Mouse (Mus musculus) spleen, adult 2 months (tissue): ENCODE results near the gene Thada.

Experiments
- CTCF ChIP-seq: fragments of 200-500 bp; IDR thresholded peaks from 2 replicates; pipeline ENCODE4 v1.5.1; 2011; ENCODE audit warnings: mild to moderate bottlenecking, inconsistent platforms; ENCODE audit not compliant: insufficient read depth, insufficient read length, insufficient replicate concordance; ENCODE audit errors: extremely low read depth
- POLR2A ChIP-seq: fragments of 200-500 bp; IDR thresholded peaks from 2 replicates; pipeline ENCODE4 v1.6.1; 2011; ENCODE audit warnings: low read depth, low read length, inconsistent platforms

GRCm38 (mm10) chr17:84329906-84330470, 136.0 kb downstream of the Thada start:
- TF ChIP-seq CTCF (no peak), POLR2A (no peak)
